Mouse (Mus musculus) left cerebral cortex, postnatal 10 days (tissue): ENCODE measurements at regions not wholly inside any gene's neighbourhood (a gene's known extent, or its start where the extent isn't known, plus 50 kb on each side); places are given as distances from the start of the nearest gene placed in this dataset.
A peak's percentile ranks its signal among the peaks of the same experiment; 100 is the strongest.

Experiments
- DNase-seq, 2 experiments: peaks; one replicate each; pipeline ENCODE4 v3.0.0; 2021 to 2022; ENCODE audit warnings: low spot score in 2 of 2, mixed read lengths in 1 of 2; ENCODE audit errors: extremely low spot score in 1 of 2
- intact Hi-C: fragments of 180-260 bp; cut with DNase I; formaldehyde crosslinking; loops from one replicate; pipeline ENCODE4 v1.15.1; 2025

GRCm38 (mm10) chr7:40245188-40245587, 652.9 kb upstream of the Vstm2b start:
- intact Hi-C loops: no loop called here
- DNase-seq: no peak

DNA sequence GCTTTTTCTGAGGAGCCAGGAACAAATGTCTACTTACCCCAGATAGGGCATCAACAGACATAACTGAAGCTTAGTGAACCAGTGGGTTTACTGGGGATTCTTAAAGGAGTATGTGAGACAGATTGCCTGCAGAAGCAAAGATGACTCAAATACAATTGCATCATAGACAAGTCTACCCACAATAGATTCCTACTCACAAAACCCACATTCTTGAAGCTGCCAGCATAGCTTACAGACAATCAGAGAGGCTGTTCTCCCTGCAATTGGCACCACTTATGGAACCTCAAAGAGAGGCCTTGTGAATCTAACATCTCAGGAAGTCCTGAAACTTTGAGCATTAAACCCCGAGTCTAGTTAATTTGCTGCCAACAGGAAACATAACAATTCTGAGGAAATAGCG, 649.6 kb upstream of the Vstm2b start:
- DNase-seq: no peak
- intact Hi-C loops: no loop called here

GRCm38 (mm10) chr7:40253486-40253885, 644.6 kb upstream of the Vstm2b start:
- intact Hi-C loops: no loop called here
- no peak for DNase-seq

DNA sequence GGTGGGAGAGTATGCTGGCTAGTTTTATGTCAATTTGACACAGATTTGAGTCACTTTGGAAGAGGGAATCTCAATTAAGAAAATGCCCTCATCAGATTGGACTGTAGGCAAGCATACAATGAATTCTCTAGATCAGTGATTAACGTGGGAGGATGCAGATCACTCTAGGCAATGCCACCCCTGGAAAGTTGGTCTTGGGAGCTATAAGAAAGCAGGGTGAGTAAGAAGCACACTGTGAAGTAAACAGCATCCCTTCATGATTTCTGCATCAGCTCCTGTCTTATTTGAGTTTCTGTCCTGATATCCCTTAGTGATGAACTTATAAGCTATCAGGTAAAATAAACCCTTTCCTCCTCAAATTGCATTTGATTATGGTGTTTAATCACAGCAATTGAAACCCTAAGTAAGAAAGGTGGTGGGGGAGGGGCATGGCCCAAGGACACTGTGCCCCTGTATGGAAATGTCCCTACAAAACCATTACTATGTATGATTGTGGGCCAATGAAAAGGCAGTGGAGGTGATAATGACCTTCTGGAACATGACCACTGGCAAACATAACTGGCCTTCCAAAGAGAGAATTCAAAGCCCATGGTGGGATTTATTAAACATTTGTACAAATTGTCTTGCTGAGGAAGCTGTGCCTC, 640.3 kb upstream of the Vstm2b start:
- DNase-seq: no peak
- intact Hi-C loops: no loop called here

GRCm38 (mm10) chr7:40258377-40258739, 639.8 kb upstream of the Vstm2b start:
- intact Hi-C loops: no loop called here
- DNase-seq: peak in 1 of 2 experiments; percentile 36

- DNase-seq: peak; percentile 55 to 74
- intact Hi-C loops: loop anchor here (5.0 to 10.0 kb wide), 6 partner anchors 201 to 679 kb away; partner anchors contain the start of gene Vstm2b
Measured at GRCm38 (mm10) chr7:40273459-40274072, 624.6 kb upstream of the Vstm2b start.

GRCm38 (mm10) chr7:40275078-40275477, 623.0 kb upstream of the Vstm2b start:
- intact Hi-C loops: loop anchor here (10.0 kb wide), 3 partner anchors 620 to 680 kb away; partner anchors contain the start of gene Vstm2b
- DNase-seq: no peak

- DNase-seq: no peak
- intact Hi-C loops: loop anchor here (10.0 kb wide), 3 partner anchors 619 to 681 kb away; partner anchors contain the start of gene Vstm2b
Measured at GRCm38 (mm10) chr7:40275658-40276057, 622.5 kb upstream of the Vstm2b start.

GRCm38 (mm10) chr7:40276116-40276515, 622.0 kb upstream of the Vstm2b start:
- no peak for DNase-seq
- intact Hi-C loops: loop anchor here (10.0 kb wide), 3 partner anchors 619 to 681 kb away; partner anchors contain the start of gene Vstm2b

GRCm38 (mm10) chr7:40290166-40290565, 608.0 kb upstream of the Vstm2b start:
- intact Hi-C loops: no loop called here
- no peak for DNase-seq

DNA sequence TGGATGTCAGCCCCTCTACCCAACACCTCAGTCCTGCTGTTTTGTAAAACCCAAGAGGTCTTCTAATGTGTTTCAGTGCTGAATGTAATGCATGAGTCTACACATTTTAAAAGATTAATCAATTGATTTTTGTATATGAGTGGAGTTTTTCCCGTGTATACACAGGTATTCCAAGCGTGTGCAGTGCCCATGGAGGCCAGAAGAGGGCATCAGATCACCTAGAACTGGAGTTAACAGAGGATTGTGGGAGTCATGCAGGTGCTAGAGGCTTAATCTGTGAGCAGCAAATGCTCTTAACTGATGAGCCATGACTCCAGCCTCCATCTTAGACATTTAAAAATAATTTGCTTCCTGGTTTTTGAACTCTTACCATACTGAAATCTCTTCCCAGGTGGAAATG, 587.6 kb upstream of the Vstm2b start:
- no peak for DNase-seq
- intact Hi-C loops: no loop called here

- intact Hi-C loops: no loop called here
- DNase-seq: no peak
Measured at GRCm38 (mm10) chr7:40321171-40321570, 577.0 kb upstream of the Vstm2b start.

DNA sequence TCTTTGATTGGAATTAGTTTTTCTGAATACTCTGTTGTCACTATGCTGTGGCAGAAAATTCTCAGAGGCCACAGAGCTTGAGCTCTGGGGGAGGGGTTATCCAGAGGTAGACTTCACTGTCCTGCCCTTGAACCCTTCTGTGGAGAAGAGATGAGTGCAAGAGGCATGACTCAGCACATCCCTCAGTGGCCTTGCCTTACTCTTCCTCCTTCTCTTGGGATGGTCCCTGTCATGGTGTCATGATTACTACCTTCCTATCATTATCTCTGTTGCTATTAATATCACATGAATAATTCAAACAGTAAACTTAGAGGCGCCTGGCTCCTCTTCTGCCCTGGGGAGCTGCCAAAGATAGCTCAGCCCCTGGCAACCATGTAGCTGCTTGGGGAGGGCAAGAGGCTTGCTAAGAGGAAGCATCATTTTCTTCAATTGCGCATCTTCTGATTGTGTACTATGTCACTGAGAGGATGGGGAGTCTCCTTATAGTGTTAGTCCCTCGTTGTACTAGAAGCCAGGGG, 572.9 kb upstream of the Vstm2b start:
- intact Hi-C loops: no loop called here

DNA sequence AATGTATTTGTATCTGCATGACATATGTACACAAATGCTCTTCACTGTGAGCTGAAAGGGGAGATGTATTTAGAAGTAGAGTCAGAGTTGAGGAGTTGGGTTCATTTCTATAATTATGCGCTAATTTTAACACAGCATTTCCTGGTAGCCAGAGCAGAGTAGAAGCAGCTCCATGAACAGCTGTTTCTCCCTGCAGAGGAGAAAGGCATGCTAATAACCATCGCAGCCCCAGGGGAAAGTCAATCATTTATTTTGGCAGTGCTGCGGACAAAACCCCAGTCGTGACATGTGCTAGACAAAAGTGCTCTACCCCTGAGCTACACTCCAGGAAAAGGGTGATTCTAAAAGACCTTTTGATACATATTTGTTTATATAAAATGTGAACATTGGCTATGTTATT, 565.7 kb upstream of the Vstm2b start:
- DNase-seq: no peak
- intact Hi-C loops: no loop called here

More for the DNA sequence above, 572.9 kb upstream of the Vstm2b start:
- DNase-seq: no peak

DNA sequence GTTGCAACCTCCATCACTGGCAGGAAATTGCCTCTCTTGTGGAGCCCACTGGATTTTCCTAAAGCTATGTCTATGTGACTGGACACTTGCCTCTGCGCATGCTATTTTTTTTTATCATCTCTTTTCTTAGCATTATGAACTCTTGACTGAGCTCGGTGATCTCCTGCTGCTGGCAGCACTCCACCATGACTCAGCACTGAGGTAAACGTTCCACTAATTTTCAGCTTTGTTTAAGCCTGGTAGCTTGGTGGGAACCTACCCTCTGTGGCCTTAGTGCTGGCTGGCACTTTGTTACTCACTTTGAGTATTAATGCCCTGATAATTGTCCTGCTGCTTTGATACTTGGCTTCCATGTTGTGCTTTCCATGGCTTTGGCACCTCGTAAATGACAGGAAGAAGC, 545.8 kb upstream of the Vstm2b start:
- DNase-seq: no peak

GRCm38 (mm10) chr7:40362719-40363118, 535.4 kb upstream of the Vstm2b start:
- DNase-seq: no peak
- intact Hi-C loops: no loop called here

More for the DNA sequence above, 545.8 kb upstream of the Vstm2b start:
- intact Hi-C loops: no loop called here

GRCm38 (mm10) chr7:40372713-40373112, 525.4 kb upstream of the Vstm2b start:
- DNase-seq: no peak
- intact Hi-C loops: no loop called here

GRCm38 (mm10) chr7:40377839-40378238, 520.3 kb upstream of the Vstm2b start:
- intact Hi-C loops: no loop called here
- no peak for DNase-seq

DNA sequence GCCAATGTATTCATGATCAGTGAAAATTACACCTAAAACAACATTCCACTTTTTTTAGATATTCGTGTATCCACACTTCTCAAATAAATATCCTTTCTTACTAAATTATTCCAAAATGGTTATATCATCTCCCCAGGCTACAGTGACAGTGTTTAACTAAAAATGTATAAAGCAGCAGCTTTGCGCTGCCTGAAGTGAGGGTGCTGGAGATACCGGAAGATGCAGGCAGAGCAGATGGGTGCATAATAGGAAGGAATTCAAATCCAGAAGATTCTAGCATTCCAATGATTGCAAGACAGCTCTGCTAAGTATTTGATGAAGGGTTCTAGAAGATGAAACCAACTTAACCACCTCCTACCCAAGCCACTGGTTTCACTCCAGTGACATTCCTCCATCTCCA, 516.9 kb upstream of the Vstm2b start:
- intact Hi-C loops: no loop called here
- DNase-seq: no peak

GRCm38 (mm10) chr7:40388152-40388551, 510.0 kb upstream of the Vstm2b start:
- no peak for DNase-seq
- intact Hi-C loops: no loop called here
